In the genomic region with DNA sequence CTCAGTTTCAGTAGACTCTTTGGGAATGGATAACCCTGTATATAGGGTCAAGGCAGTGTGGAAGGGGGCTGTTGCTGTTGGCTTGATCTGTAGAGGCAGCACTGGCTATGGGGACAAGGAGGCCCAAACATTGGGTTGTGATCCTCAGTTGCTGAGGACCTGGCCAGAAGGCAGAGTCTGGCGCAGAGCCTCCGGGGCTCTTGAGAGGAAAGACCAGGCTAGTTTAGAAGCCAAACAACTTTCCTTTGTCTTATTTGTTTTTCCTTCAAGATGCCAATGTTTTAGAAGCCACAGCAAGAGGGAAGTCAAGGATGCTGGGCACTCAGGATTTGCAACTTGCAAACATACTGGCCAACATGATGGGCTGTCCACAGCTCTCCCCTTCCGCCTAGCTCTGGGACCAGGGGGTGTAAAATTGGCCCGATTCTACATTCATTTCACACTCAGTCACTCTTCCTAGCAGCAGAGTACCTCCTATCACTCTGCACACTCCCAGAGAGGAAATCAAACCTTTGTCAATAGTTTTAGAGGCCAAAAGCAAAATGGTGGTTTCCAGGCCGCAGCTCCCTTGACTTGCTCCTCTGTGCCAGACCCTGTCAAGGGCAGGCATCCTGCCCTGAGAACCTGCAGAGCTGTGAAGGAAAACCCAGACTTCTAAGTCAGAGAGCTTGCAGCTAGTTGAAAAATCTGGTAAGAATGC, we compare ENCODE assay signal across 25 mouse cellular contexts.
A peak's percentile ranks its signal among the peaks of the same experiment; 100 is the strongest.
DNase-seq lines count a peak whose midpoint lies in the region; TF ChIP-seq lines count a peak whose summit lies in the region.
"Had no signal": no experiment of that assay in that cellular context is flagged by ENCODE, and none has a peak within 500 bp of the region (broad histone marks: within the 10 kb centered on the region; RNA-seq: fewer than 3 reads in every experiment).

No protein-coding gene starts in this region.

- H3K27me3 ChIP-seq in heart, adult 2 months (ENCODE audit: control insufficient read depth, insufficient read depth, low read length): no peaks in the 10 kb centered on the region
- H3K27me3 ChIP-seq in heart, embryonic 10.5 days (ENCODE audit: insufficient read depth, poor library complexity, severe bottlenecking): no peaks in the 10 kb centered on the region
- H3K27me3 ChIP-seq: embryonic facial prominence, embryonic 13.5 days; heart, embryonic 15.5 days; hindbrain, embryonic 12.5 days; hindbrain, embryonic 15.5 days had no signal

- DNase-seq in gastrocnemius, adult 2 months: no peak
- DNase-seq in gastrocnemius, postnatal 4 days (ENCODE audit: low spot score in 2 of 2): no peak
- peak; percentile 33 to 46 for DNase-seq in heart, adult 2 months
- DNase-seq in heart, embryonic 10.5 days (ENCODE audit: low spot score): no peak
- DNase-seq in fibroblast of lung, adult 2 months (ENCODE audit: low read depth): peak; percentile 92
- peak; percentile 22 to 23 for DNase-seq in heart, postnatal 36 days
- DNase-seq in adrenal gland, postnatal 36 days: no peak
- no peak for DNase-seq in cerebellum, postnatal 4 days (ENCODE audit: low spot score in 2 of 2)
- DNase-seq: adrenal gland, adult 8-10 months; adrenal gland, postnatal 25 days; cerebellum, adult 11 months; cerebellum, adult 2 months; cerebellum, adult 9-11 months; cerebellum, postnatal 25 days; embryo, embryonic 11 days; forebrain, postnatal 0 days; gastrocnemius, postnatal 25 days; kidney, adult 2 months had no signal

- H3K9me3 ChIP-seq in heart, embryonic 10.5 days: no peaks in the 10 kb centered on the region
- H3K9me3 ChIP-seq: embryonic facial prominence, embryonic 10.5 days; embryonic facial prominence, embryonic 13.5 days; forebrain, embryonic 10.5 days; heart, embryonic 15.5 days; hindbrain, embryonic 12.5 days; hindbrain, embryonic 15.5 days had no signal

- H3K9ac ChIP-seq in heart, adult 2 months (ENCODE audit: low read depth, low read length): no peak overlapping the region
- H3K9ac ChIP-seq: embryonic facial prominence, embryonic 13.5 days; forebrain, postnatal 0 days; heart, embryonic 15.5 days; hindbrain, embryonic 12.5 days; hindbrain, embryonic 15.5 days had no signal

- H3K4me1 ChIP-seq in heart, adult 2 months (ENCODE audit: control insufficient read depth, insufficient read depth, low read length): no peaks in the 10 kb centered on the region; the same call in 1 of the 2 replicates
- H3K4me1 ChIP-seq in heart, embryonic 10.5 days: no peaks in the 10 kb centered on the region
- H3K4me1 ChIP-seq: heart, embryonic 15.5 days; hindbrain, embryonic 15.5 days had no signal

- 0 out of 2 replicates have a peak overlapping the region, but pooled peaks have one; percentile 13 for H3K27ac ChIP-seq in gastrocnemius, adult 2 months
- no peak overlapping the region for H3K27ac ChIP-seq in heart, adult 2 months
- no peak overlapping the region for H3K27ac ChIP-seq in heart, embryonic 10.5 days
- H3K27ac ChIP-seq: embryonic facial prominence, embryonic 10.5 days; embryonic facial prominence, embryonic 13.5 days; forebrain, embryonic 10.5 days; heart, embryonic 15.5 days; hindbrain, embryonic 12.5 days; hindbrain, embryonic 15.5 days had no signal

- intact Hi-C loops in gastrocnemius, adult 2 months (cut with DNase I): no loop called here
- intact Hi-C loops in heart, adult 2 months (cut with DNase I): no loop called here
- intact Hi-C loops in heart, postnatal 36 days (cut with DNase I): no loop called here

- WGBS in heart, adult 2 months: 77% methylated on average over 5 of the region's 5 CpGs
- WGBS in heart, embryonic 10.5 days: 89% methylated on average over 5 of the region's 5 CpGs

- TF ChIP-seq CTCF in gastrocnemius, adult 2 months (IDR thresholded peaks at IDR 0.05): no peak
- TF ChIP-seq CTCF in heart, adult 2 months (IDR thresholded peaks at IDR 0.05): no peak

- no peaks in the 10 kb centered on the region for H3K36me3 ChIP-seq in heart, adult 2 months (ENCODE audit: control insufficient read depth, insufficient read depth, low read length)
- H3K36me3 ChIP-seq in heart, embryonic 10.5 days: no peaks in the 10 kb centered on the region
- H3K36me3 ChIP-seq: embryonic facial prominence, embryonic 10.5 days; embryonic facial prominence, embryonic 13.5 days; forebrain, embryonic 10.5 days; heart, embryonic 15.5 days; hindbrain, embryonic 12.5 days; hindbrain, embryonic 15.5 days had no signal

- no peak overlapping the region for H3K4me3 ChIP-seq in gastrocnemius, adult 2 months
- no peak overlapping the region for H3K4me3 ChIP-seq in heart, adult 2 months
- no peak overlapping the region for H3K4me3 ChIP-seq in heart, embryonic 10.5 days
- H3K4me3 ChIP-seq: embryonic facial prominence, embryonic 10.5 days; embryonic facial prominence, embryonic 13.5 days; erythroblast, embryonic 14.5 days; forebrain, embryonic 10.5 days; heart, embryonic 15.5 days; hindbrain, embryonic 12.5 days; hindbrain, embryonic 15.5 days had no signal

- TF ChIP-seq EP300 in heart, adult 2 months (IDR thresholded peaks at IDR 0.05; ENCODE audit: insufficient read depth, low read depth, low read length): no peak

- H3K79me2 ChIP-seq in heart, adult 2 months (replicated peaks; ENCODE audit: control insufficient read depth, insufficient read depth, low read length): no peaks in the 10 kb centered on the region

- no peak for TF ChIP-seq POLR2A in heart, adult 2 months (IDR thresholded peaks at IDR 0.05; ENCODE audit: insufficient read depth, low read depth, low read length)

Comparison
In these comparisons a context has a peak if more than half of its experiments do, and no peak if none do; other contexts are left out.
1. DNase-seq: peak in heart, adult 2 months (2 of 2), fibroblast of lung, adult 2 months (single experiment) and heart, postnatal 36 days (2 of 2); none in gastrocnemius, adult 2 months (single experiment), gastrocnemius, postnatal 4 days (0 of 2), heart, embryonic 10.5 days (single experiment), adrenal gland, postnatal 36 days (0 of 2) and cerebellum, postnatal 4 days (0 of 2).